Mouse (Mus musculus): ENCODE results near the gene Midn.

Gene Midn

GRCm38 (mm10) chr10:80147719-80148601 is at the start of gene Midn:
Midn (plus strand) TSS chr10:80148272.
- peak; percentile 11; the same call in 1 of the 2 replicates for TF ChIP-seq GATA4 (IDR thresholded peaks at IDR 0.05; ENCODE audit: insufficient replicate concordance, low read length)

GRCm38 (mm10) chr10:80098630-80099029 is 49.4 kb upstream of the Midn start:
- no peak for TF ChIP-seq GATA4 (IDR thresholded peaks at IDR 0.05; ENCODE audit: insufficient replicate concordance, low read length)

- no peak for TF ChIP-seq GATA4 (IDR thresholded peaks at IDR 0.05; ENCODE audit: insufficient replicate concordance, low read length)
These were observed 47.1 kb upstream of the Midn start for GRCm38 (mm10) chr10:80100982-80101381.

GRCm38 (mm10) chr10:80102216-80102915 is 45.7 kb upstream of the Midn start:
- TF ChIP-seq GATA4 (IDR thresholded peaks at IDR 0.05; ENCODE audit: insufficient replicate concordance, low read length) = no peak

- no peak for TF ChIP-seq GATA4 (IDR thresholded peaks at IDR 0.05; ENCODE audit: insufficient replicate concordance, low read length)
These were observed 45.0 kb upstream of the Midn start for GRCm38 (mm10) chr10:80103032-80103431.

GRCm38 (mm10) chr10:80104181-80104580 is 43.9 kb upstream of the Midn start:
- no peak for TF ChIP-seq GATA4 (IDR thresholded peaks at IDR 0.05; ENCODE audit: insufficient replicate concordance, low read length)

- no peak for TF ChIP-seq GATA4 (IDR thresholded peaks at IDR 0.05; ENCODE audit: insufficient replicate concordance, low read length)
These were observed 42.6 kb upstream of the Midn start, which contains the start of gene Sbno2 for GRCm38 (mm10) chr10:80105460-80105859. Sbno2 (minus strand) TSS chr10:80105571.

- TF ChIP-seq GATA4 (IDR thresholded peaks at IDR 0.05; ENCODE audit: insufficient replicate concordance, low read length) = no peak
These were observed 42.1 kb upstream of the Midn start for GRCm38 (mm10) chr10:80105926-80106325.

GRCm38 (mm10) chr10:80107678-80108077 is 40.4 kb upstream of the Midn start:
- no peak for TF ChIP-seq GATA4 (IDR thresholded peaks at IDR 0.05; ENCODE audit: insufficient replicate concordance, low read length)

- TF ChIP-seq GATA4 (IDR thresholded peaks at IDR 0.05; ENCODE audit: insufficient replicate concordance, low read length) = no peak
These were observed 33.5 kb upstream of the Midn start for GRCm38 (mm10) chr10:80114341-80115284.

GRCm38 (mm10) chr10:80115290-80115943 is 32.7 kb upstream of the Midn start, which contains the start of gene Stk11:
Stk11 (plus strand) TSS chr10:80115803.
- no peak for TF ChIP-seq GATA4 (IDR thresholded peaks at IDR 0.05; ENCODE audit: insufficient replicate concordance, low read length)

- no peak for TF ChIP-seq GATA4 (IDR thresholded peaks at IDR 0.05; ENCODE audit: insufficient replicate concordance, low read length)
These were observed 32.1 kb upstream of the Midn start for GRCm38 (mm10) chr10:80115944-80116335.

GRCm38 (mm10) chr10:80116563-80116926 is 31.5 kb upstream of the Midn start:
- no peak for TF ChIP-seq GATA4 (IDR thresholded peaks at IDR 0.05; ENCODE audit: insufficient replicate concordance, low read length)

- TF ChIP-seq GATA4 (IDR thresholded peaks at IDR 0.05; ENCODE audit: insufficient replicate concordance, low read length) = peak; percentile 9; the same call in 1 of the 2 replicates
These were observed 31.0 kb upstream of the Midn start for GRCm38 (mm10) chr10:80116927-80117691.
